Mouse (Mus musculus): ENCODE results near the gene Slc6a16. TPM values are rescaled to one million over a fixed set of nuclear protein-coding genes. Genes with fewer than 3 reads are reported as not detected.
"Not testable (repeated sequence)": the region's sequence is repeated elsewhere in the genome, so short reads cannot be mapped to it uniquely, and the experiment has no call there.

The Slc6a16 gene
- polyA plus RNA-seq, 1 experiment = 0.70 TPM

DNA sequence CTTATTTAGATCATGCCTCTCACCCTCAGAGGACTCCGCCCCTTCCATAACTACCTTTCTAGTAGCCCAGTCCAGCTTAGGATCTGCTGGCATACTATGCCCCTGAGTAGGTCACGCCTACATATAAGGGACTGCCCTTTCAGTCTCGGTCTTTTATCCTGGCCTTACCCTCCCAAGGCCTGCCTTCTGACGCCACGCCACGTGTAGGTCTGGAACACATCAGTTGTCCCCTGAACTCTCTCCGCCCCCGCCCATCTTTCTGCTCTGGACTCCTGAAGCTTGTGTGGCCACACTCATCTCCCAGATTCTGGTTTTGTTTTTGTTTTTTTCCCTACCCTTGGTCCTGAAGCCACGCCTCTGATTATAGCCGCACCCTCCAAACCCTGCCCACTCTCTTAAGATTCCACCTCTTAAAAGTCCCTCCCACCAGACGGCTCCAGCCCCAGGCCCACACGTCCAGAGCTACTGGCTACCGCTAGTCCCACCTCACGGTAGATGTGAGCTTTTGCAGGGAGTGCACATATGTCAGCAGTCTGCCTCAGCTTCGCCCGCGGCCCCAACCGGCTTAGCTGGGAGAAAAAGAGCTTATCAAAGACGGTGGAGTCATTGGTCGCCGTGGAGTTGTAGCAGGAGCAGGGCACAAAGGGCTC, 5.8 kb upstream of the Slc6a16 start:
- DNase-seq (ENCODE audit: low read depth) = peak; percentile 89
- TF ChIP-seq CTCF (IDR thresholded peaks at IDR 0.05; ENCODE audit: borderline replicate concordance, extremely low read depth, insufficient read depth, insufficient read length) = no peak
- TF ChIP-seq POLR2A (IDR thresholded peaks at IDR 0.05; ENCODE audit: borderline replicate concordance, extremely low read depth, insufficient read depth, insufficient read length, poor library complexity, severe bottlenecking) = peak; percentile 23; the same call in 1 of the 2 replicates

DNA sequence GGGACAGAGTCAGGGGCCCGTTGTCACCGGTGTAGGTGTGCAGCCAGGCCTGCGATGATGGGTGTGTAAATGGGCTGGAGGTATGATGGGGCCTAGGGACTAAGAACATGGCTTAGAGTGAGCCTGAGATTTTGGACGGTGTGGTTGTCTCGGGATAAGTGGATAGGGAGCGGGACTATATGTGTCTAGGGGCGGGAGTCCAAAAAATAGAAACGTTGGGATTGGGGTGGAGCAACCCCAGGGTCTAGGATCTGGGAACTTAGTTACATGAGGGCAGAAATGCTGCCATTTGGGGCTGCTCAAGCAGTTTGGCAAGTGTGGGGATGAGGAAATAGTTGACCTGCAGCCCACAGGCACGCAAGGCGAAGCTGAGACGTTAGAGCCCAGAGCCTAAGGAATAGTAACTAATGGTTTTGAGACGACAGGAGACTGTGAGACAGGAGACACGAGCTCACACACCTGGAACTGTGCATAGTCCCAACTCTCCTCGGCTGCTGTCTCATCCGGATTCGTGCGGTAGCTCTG, 5.2 kb upstream of the Slc6a16 start:
- TF ChIP-seq CTCF (IDR thresholded peaks at IDR 0.05; ENCODE audit: borderline replicate concordance, extremely low read depth, insufficient read depth, insufficient read length) (no peak), POLR2A (IDR thresholded peaks at IDR 0.05; ENCODE audit: borderline replicate concordance, extremely low read depth, insufficient read depth, insufficient read length, poor library complexity, severe bottlenecking) (no peak)

DNA sequence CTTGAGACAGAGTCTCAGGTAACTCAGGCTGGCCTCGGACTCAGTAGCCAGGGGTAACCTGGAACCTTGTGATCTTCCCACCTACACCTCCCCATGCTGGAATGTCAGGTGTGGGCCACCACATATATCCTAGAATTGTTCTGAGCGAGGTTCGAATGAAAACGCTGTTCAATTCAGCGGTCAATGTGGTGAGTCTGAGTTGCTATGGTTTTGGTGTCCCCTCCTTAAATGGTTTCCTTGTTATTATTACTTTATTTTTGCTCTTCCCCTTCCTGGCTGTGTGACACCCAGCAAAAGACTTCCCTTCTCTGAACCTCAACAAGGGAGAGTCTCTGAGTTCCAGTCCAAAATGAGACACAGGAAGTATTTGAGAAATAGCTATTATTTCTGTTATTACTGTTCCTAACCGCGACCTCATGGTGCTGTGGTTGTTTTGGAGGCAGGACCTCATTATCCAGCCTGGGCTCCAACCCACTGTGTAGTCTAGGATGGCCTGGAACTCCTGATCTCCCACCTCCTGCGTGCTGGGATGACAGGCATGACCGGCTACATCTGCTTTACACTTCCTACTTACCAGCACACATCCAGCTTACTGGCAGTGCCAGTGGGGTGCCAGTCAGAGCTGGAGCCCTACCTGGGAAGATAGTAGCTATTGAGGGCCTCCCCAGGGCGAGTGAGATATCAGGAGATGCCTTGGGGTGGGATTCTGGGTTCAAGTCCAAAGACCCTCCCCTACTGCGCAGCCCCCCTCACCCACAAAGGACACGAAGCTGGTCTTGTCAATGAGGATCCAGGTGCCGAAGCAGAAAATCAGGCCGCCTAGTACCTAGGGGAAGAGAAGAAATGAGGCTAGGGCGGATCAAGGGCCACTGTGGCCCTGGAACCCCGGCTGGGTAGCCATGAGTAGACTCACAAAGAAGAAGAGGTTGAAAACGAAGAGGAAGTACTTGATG, 2.9 kb upstream of the Slc6a16 start:
- no peak for TF ChIP-seq POLR2A (IDR thresholded peaks at IDR 0.05; ENCODE audit: borderline replicate concordance, extremely low read depth, insufficient read depth, insufficient read length, poor library complexity, severe bottlenecking)
- no peak for TF ChIP-seq CTCF (IDR thresholded peaks at IDR 0.05; ENCODE audit: borderline replicate concordance, extremely low read depth, insufficient read depth, insufficient read length)
- no peak for DNase-seq (ENCODE audit: low read depth)

More for the DNA sequence above, 5.2 kb upstream of the Slc6a16 start:
- no peak for DNase-seq (ENCODE audit: low read depth)

DNA sequence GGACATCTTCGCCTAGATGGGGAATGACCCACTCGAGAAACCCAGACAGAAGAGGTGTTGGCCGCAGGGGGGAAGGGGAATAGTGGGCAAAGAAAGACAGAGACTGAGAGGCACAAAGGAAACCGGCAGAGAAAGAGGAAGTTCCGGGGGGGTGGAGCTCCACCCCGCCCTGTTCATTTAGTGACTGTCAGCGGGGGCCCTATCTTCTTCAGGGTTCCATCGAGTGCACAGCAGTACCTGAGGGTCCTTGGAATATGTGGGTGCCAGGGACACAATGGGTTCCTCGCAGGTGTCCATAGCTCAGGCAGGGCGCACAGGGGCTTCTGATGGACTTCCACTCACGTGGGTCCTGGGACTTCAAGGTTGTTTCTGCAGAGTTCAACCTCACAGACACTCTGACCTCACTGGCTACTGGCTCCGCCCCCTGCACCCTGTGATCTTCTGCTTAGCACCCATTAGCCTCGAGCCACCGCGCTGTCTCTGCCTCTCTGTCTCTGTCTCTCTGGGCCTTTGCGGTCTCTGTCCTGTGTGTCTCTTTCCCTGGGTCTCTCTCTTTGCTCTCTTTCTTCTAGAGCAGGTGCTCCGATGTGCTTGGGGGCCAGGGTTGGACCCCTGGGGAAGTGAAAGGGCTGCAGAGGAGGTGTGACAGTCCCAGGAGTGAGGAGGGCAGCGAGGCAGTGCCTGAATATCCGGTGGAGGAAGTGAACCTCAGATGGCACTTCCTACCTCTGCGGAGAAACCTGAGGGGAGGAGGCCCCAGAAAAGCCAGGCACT, 2.0 kb upstream of the Slc6a16 start, which contains the start of gene Cd37:
Cd37 (minus strand) TSS at position 393 of the 774 bp plus-strand sequence.
- no peak for DNase-seq (ENCODE audit: low read depth)
- no peak for TF ChIP-seq POLR2A (IDR thresholded peaks at IDR 0.05; ENCODE audit: borderline replicate concordance, extremely low read depth, insufficient read depth, insufficient read length, poor library complexity, severe bottlenecking)
- TF ChIP-seq CTCF (IDR thresholded peaks at IDR 0.05; ENCODE audit: borderline replicate concordance, extremely low read depth, insufficient read depth, insufficient read length) = no peak

DNA sequence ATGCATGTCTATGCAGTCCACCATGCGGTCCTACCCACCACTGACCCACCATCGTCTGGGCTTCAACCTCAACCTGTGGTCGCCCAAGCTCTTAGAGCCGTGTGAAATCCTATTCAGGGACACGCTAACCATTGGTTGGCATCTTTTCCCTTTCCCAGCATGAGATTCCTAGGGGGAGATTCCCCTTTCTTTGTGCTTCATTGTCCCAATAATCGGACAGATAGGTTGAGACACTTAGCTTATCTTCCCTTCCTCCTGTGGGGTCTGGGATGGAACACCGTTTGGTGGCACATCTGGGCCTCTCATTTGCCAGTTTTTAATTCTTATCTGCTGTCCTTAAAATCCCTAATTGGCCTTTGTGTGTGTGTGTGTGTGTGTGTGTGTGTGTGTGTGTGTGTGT, 776 bp upstream of the Slc6a16 start:
- TF ChIP-seq CTCF (IDR thresholded peaks at IDR 0.05; ENCODE audit: borderline replicate concordance, extremely low read depth, insufficient read depth, insufficient read length) (no peak), POLR2A (IDR thresholded peaks at IDR 0.05; ENCODE audit: borderline replicate concordance, extremely low read depth, insufficient read depth, insufficient read length, poor library complexity, severe bottlenecking) (no peak)
- no peak for DNase-seq (ENCODE audit: low read depth)

DNA sequence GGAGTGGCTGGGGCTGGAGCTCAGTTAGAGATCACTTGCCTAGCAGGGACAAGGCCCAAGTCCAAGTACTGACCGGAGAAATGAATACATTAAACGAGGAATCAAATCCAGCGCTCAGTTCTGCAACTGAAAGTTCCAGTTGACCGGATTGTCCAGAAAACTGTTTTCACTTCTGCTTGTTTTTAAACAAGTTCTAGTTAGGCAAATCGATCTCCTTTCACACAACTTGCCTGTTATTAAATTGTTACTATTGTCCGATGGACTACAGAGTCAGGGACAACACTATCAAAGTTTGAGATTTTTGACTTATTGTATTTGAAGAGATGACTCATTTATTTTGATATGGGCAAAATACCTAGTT, 484 bp downstream of the Slc6a16 start:
- DNase-seq (ENCODE audit: low read depth) = no peak

DNA sequence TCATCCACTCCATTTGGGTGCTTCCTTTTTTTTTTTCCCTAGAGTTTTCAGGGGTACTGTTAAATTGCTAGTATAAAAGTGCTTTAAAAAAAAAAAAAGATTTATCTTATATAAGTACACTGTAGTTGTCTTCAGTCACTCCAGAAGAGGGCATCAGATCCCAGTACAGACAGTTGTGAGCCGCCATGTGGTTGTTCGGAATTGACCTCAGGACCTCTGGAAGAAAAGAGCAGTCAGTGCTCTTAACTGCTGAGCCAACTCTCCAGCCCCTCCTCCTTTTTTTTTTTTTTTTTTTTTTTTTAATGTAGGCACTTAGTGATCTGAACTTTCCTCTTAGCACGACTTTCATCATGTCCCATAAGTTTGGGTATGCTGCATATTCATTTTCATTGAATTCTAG, 6.8 kb downstream of the Slc6a16 start:
- TF ChIP-seq CTCF (IDR thresholded peaks at IDR 0.05; ENCODE audit: borderline replicate concordance, extremely low read depth, insufficient read depth, insufficient read length) = no peak
- no peak for TF ChIP-seq POLR2A (IDR thresholded peaks at IDR 0.05; ENCODE audit: borderline replicate concordance, extremely low read depth, insufficient read depth, insufficient read length, poor library complexity, severe bottlenecking)
- no peak for DNase-seq (ENCODE audit: low read depth)

More for the DNA sequence above, 484 bp downstream of the Slc6a16 start:
- TF ChIP-seq CTCF (IDR thresholded peaks at IDR 0.05; ENCODE audit: borderline replicate concordance, extremely low read depth, insufficient read depth, insufficient read length) = no peak
- no peak for TF ChIP-seq POLR2A (IDR thresholded peaks at IDR 0.05; ENCODE audit: borderline replicate concordance, extremely low read depth, insufficient read depth, insufficient read length, poor library complexity, severe bottlenecking)

DNA sequence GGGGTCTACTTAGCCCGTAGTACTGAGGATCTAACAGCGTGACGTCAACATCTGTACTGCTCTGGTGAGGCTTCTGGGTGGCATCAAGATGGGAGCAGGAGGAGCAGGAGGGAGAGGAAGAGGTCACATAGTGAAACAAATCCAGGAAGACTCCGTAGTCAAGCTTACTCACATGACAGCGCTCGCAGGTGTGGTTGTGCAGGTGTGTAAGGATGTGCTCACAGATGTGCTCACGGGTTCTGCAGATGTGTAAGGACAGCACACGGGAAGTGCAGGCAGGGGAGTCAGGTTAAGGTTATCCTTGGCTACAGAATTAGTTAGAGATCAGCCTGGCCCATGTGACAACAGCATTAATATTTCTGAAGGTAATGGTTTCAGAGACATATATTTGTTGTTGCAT, 12.9 kb downstream of the Slc6a16 start:
- TF ChIP-seq CTCF (IDR thresholded peaks at IDR 0.05; ENCODE audit: borderline replicate concordance, extremely low read depth, insufficient read depth, insufficient read length) (no peak), POLR2A (IDR thresholded peaks at IDR 0.05; ENCODE audit: borderline replicate concordance, extremely low read depth, insufficient read depth, insufficient read length, poor library complexity, severe bottlenecking) (no peak)
- DNase-seq (ENCODE audit: low read depth) = no peak

DNA sequence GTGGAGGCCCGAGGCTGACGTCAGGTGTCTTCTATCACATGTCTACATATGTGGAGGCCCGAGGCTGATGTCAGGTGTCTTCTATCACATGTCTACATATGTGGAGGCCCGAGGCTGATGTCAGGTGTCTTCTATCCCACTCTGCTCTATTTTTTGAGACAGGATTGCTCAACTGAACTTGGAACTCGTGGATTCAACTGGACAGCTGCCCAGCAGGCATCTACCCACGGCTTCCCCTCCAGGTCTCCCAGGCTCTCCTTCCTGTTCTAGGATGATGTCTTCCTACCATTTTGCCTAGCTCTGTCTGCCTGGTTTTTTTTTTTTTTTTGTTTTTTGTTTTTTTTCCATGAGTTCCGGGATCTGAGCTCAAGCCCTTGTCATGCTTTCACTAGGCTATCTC, 14.9 kb downstream of the Slc6a16 start:
- not testable (repeated sequence) for DNase-seq (ENCODE audit: low read depth)

DNA sequence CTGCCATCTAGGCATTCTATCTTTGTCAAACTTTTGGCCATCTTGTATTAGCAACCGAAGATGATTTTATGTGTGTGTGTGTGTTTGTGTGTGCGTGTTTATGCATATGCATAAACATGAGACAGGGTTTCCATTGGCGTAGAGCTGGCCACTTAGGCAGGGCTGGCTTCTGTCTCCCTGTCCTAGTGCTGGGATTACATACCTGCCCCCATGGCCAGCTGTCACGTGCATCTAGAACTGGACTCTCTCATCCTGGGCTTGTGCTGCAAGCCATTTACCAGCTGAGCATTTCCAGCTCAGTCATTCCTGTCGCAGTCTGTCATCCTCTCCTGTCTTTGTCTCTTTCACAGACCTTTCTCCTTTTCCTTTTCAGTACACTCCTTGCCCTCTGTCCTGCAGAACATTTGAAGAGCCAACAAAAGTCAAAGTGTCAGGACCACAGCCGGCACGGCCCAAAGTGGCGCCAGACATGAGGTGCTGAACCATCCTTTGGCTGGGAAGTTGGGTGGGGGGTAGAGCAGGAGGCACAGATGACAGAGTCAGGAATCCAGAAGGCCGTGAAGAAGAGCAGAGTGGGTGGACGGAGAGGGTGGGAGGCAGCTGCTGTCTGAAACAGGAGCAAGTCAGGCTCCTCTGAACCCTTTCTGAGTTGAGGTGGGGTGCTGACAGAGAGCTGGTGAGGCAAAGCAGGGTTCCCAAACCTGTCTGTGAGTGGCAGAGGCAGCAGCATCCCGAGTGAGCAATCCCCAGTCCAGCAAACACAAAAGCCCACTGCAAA, 16.4 kb downstream of the Slc6a16 start:
- no peak for DNase-seq (ENCODE audit: low read depth)
- TF ChIP-seq CTCF (IDR thresholded peaks at IDR 0.05; ENCODE audit: borderline replicate concordance, extremely low read depth, insufficient read depth, insufficient read length) = no peak
- TF ChIP-seq POLR2A (IDR thresholded peaks at IDR 0.05; ENCODE audit: borderline replicate concordance, extremely low read depth, insufficient read depth, insufficient read length, poor library complexity, severe bottlenecking) = no peak

Measured in brain, embryonic 14.5 days (tissue).